Mouse (Mus musculus) brain, embryonic 14.5 days (tissue): ENCODE data around the gene Clec2h. TPM values are rescaled to one million over a fixed set of nuclear protein-coding genes. Genes with fewer than 3 reads are reported as not detected.
"Not testable (repeated sequence)": the region's sequence is repeated elsewhere in the genome, so short reads cannot be mapped to it uniquely, and the experiment has no call there.

Experiments used
- DNase-seq: peaks from one replicate; pipeline ENCODE4 v3.0.0-alpha.2; 2011; ENCODE audit warnings: low read depth
- CTCF ChIP-seq: fragments of 200-500 bp; IDR thresholded peaks from 2 replicates; pipeline ENCODE4 v1.5.1; 2012; ENCODE audit warnings: inconsistent platforms, mild to moderate bottlenecking, moderate library complexity, borderline replicate concordance; ENCODE audit not compliant: insufficient read depth, insufficient read length; ENCODE audit errors: extremely low read depth
- POLR2A ChIP-seq: fragments of 200-500 bp; IDR thresholded peaks from 2 replicates; pipeline ENCODE4 v1.6.1; 2012; ENCODE audit warnings: mild to moderate bottlenecking, inconsistent platforms, borderline replicate concordance; ENCODE audit not compliant: poor library complexity, insufficient read depth, insufficient read length, severe bottlenecking; ENCODE audit errors: extremely low read depth
- polyA plus RNA-seq: library from polyadenylated mRNA; depleted of rRNA; stranded (reverse); fragments of >200 nt; gene quantifications from 2 replicates; pipeline ENCODE4 v1.2.3, GENCODE M21; 2012; rRNA removed

The Clec2h gene
- polyA plus RNA-seq = not detected in 2 replicates

DNA sequence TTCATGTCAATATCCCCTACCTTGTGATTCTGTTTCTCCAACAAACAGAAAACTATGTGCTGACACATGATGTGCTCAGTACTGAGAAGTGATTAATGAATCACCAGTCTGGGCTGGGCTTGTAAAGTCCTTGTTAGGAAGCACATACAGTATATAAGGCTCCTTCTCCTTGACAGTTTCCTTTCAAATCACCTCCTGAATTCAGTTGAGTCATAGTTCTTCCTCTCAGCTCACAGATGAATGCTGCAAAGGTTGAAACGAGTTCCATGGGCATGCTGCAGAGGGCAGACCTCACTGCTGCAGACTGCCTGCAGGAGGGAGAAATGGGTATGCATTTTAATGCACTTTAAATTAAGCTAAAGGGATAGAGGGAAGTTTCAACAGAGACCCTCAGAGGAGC lies at the start of gene Clec2h:
Gene Clec2h (plus strand): TSS at position 180 of the 400 bp plus-strand sequence.
- DNase-seq = peak; percentile 3
- no peak for TF ChIP-seq POLR2A
- TF ChIP-seq CTCF = 0 out of 2 replicates have a peak, but pooled peaks have one; percentile 7

DNA sequence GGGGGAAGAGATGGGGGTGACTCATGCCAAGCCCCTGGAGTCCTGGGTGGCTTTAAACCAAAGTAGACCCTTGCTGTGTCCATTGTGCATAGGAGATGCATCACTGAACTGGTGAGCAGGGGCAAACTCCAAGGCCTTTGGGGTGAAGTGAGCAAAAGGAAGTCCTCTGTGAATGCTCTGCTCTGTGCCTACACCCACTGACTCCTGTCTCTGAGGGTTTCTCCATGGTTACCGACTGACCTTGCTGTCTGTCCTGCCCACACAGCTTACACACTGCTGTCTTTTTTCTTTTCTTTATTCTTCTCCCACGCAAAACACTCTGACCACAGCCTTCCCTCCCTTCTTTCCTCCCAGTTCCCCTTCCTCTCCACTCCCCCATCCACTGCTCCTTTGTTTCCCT lies 39.5 kb upstream of the Clec2h start:
- no peak for TF ChIP-seq POLR2A
- no peak for TF ChIP-seq CTCF
- DNase-seq = no peak

DNA sequence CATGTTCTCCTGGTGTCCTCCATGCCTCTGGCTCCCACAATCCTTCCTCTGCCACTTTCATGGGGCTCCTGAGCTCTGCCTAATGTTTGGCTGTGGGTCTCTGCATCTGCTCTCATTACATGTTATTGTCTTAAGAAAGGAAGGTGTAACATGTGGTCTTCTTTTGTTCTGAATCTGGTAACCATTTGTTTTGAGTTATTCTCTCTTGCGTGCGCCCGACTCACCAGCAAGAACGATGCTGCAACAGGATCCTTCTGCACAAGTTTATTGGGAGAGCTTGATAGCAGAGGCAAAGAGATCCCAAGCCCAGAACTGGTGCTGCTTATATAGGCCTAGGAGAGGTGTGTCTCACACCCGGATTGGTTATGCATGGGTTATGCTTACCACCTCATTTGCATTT lies 38.8 kb upstream of the Clec2h start, which contains the start of gene Klrb1a:
Gene Klrb1a (minus strand): TSS at position 101 of the 400 bp plus-strand sequence.
- not testable (repeated sequence) for DNase-seq

DNA sequence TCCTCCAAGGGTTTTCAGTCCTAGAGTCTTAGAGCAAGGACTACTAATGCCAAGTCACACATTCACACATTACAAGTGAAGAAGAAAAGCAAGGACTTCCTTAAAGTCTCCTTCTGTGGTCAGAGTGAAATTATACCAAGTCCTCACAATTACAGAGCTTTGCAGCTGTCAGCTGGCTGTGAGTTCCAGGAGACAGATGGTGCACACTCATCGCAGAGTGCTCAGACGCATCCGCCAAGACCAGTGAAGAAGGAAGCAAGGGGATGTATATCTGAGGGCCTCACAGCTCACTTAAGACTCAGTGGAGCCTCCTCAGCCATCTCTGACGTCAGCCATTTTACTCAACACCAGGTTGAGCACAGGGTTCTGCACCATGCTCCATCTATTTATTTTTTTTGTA lies 37.8 kb upstream of the Clec2h start:
- no peak for TF ChIP-seq POLR2A
- no peak for TF ChIP-seq CTCF
- DNase-seq = no peak

DNA sequence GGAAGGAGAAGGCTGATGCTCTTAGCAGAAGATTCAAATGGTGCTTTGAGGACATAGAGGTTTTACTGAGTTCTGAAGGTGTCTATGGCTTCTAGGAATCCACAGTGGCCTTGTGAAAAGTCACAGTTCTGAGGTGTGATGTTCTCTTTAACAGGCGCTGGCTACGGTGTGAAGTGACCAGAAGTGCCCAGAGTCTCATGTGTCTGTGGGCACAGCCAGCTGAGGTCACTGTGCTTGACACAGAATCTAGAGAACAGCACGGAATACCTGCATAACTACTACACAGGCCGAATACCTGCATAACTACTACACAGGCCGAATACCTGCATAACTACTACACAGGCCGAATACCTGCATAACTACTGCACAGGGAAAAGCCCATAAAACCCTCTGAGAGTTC lies 36.9 kb upstream of the Clec2h start:
- not testable (repeated sequence) for DNase-seq

DNA sequence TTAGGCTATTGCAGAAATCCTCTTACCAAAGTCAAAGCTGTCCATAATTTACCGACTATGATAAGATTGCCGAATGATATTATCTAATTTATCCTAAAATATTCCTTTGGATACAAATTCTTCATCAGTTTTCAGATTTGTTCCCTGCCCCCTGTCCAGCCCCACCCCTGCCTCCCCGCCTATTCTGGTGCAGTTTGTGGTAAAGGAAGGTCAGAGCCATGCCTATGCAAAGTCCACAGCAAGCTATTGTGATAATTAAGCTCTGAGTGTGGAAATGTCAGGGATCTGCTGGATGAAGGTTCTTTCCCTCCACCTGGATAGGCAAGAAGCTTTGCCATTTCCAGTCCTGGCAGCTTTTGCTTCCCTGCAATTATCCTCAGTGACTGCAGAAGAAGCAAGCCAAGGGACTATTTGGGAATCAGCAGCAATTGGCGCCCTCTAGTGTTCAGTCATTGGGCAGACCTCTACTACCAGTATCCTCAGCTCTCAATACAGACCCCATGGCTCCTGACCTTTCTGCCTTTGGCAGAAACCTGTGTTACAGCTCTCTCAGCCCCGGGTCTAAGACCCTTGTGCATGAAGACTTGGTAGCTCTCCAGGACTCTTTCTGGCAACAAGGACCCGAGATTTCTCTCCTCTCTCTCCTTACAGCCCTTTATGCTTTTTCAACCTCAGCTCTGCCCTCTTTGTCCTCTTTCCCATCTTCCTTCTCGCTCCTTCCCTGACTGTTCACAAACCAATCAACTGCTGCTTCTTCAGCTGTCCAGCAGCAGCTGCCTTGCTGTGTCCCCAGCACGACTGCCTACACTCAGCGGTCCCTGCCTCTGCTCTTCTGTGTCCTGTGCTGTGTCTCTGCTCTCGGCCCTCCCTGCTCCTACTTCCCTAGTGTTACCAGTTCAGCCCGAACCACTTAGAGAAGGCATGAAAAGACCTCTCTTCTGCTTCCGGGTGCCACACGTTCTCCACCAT lies 32.1 kb upstream of the Clec2h start:
- DNase-seq = peak; percentile 87
- peak; percentile 64 for TF ChIP-seq CTCF

DNA sequence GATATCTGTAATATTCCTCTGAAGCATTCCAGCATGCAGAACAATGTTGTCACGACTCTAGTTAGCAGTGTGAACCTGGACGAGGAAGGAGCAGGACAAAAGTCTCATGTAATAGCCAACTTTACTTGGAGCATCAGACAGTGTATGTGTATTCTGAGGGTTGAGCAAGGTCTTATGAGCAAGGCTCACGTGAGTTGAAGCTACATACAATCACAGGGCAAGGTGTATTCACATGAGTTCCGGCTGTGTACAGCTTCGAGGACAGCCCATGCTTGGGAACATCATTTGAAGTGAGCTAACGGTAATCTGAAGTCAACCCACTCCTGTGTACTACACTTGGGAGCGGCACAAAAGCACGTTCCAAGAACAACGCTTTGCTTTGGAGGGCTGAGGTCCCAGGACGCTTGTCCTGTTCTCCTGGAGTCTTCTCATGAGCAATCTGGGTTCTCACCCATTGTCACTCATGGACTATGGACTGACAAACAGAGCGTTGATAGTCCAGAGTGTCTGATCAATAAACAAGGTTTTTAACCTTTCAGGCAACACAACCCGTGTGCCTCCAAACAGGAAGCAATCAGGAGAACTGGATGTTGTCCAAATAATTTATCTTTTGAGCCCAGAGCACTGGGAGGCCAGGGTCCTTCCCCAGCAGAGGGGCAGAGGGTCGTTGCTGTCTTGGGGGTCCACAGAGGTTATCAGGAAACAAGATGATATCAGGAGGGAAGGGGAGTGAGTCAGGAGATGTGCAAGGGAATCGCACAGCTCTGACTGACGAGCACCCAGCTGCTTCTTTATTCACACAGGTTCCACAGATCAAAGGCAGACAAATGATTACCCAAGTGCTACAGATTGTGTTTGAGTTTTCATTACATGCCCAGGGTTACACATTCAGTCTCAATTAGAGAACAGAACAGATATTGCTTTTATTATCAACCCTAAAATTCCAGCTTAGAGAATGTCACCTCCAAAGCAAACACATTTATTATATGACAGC lies 31.0 kb upstream of the Clec2h start:
- not testable (repeated sequence) for DNase-seq

DNA sequence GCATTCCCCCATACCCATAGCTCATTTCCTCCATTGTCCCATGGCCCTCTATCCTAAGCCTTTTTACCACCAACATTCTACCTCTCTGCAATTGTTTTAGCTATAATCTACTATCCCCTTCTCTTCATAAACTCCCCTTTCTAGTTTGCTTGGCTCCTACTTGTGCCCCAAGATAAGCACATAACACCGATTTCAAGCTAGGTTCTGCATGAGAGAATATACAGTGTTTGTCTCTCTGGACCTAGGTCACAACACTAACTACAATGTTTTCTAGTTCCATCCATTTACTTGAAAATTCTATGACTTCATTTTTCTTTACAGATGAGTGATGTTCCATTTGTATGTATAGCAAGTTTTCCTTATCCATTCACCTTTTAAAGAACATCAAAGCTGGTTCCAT lies 21.5 kb upstream of the Clec2h start:
- TF ChIP-seq POLR2A (no peak), CTCF (no peak)

DNA sequence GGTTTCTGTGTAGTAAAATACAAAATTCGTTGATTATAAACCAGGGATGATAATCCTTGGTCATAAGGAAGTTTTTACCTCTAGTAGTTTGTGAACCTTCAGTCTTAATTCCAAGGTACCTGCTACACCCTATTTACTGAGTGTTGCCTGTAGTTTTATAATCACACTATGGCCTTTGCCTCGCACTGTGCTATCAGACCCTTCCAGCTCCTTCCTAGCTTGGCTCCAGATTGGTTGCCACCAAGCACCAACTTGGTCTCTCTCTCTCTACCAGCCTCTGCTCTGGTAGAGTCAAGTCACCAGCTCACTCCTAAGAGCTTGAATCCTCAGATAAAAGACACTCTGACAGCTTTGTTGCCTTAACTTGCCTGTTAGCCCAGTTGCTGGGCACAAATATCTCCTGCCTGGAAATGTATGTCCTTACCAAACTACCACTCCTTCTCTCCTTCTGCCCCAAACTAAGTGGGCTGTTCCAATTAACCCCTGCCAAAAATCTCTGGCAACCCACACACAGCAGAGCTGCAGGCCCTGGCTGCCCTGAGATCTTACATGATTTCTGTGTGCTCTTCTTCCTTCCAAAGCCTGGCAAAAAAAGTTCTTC lies 21.0 kb upstream of the Clec2h start:
- no peak for DNase-seq
- TF ChIP-seq POLR2A (no peak), CTCF (no peak)

More for the DNA sequence above, 21.5 kb upstream of the Clec2h start:
- DNase-seq = no peak

DNA sequence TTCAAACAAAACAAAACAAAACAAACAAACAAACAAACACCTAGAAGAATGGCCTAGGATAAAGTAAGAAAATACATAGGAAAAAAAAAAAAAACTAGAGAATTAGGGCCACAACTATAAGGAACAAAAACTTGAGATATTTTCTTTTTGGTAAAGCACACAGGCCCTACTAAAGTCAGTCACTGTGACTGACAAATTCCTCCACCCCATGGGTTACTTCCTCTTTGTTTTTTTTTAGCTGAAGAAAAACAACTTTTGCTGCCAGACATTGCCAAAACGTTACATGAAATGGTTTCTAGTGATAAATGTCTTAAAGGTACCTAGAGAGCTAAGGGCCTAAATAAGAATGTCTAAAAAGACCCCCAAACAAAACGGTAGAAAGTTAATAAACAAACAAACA lies 18.2 kb upstream of the Clec2h start:
- no peak for DNase-seq
- TF ChIP-seq CTCF (no peak), POLR2A (no peak)

DNA sequence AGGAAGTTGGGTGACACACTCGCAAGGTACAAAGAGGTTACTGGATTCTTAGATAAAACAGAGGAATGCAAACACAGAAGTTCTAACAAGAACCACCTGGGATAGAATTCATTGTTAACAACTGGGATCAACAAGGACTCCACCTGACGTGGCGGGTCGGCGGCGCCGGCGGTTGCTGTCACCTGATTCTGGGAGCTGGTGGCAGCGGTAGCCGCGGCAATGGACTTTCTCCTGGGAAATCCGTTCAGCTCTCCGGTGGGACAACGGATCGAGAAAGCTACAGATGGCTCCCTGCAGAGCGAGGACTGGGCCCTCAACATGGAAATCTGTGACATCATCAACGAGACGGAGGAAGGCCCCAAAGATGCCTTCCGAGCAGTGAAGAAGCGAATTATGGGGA lies 17.5 kb upstream of the Clec2h start:
- not testable (repeated sequence) for DNase-seq

DNA sequence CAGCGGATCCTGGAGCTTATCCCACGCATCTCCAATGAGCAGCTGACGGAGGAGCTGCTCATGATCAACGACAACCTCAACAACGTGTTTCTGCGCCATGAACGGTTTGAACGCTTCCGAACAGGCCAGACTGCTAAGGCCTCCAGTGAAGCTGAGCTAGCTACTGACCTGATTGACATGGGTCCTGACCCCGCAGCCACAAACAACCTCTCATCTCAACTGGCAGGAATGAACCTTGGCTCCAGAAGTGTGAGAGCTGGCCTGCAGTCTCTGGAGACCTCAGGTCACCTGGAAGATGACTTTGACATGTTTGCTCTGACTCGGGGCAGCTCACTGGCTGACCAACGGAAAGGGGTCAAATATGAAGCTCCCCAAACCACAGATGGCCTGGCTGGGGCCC lies 16.5 kb upstream of the Clec2h start:
- not testable (repeated sequence) for DNase-seq
